Mouse (Mus musculus): Measurements from ENCODE around the gene Npm1. TPM values are rescaled to one million over a fixed set of nuclear protein-coding genes. Genes with fewer than 3 reads are reported as not detected.

Npm1 gene
- total and polyA plus RNA-seq, 3 experiments = 458 to 3,846 (median 2,862) TPM

DNA sequence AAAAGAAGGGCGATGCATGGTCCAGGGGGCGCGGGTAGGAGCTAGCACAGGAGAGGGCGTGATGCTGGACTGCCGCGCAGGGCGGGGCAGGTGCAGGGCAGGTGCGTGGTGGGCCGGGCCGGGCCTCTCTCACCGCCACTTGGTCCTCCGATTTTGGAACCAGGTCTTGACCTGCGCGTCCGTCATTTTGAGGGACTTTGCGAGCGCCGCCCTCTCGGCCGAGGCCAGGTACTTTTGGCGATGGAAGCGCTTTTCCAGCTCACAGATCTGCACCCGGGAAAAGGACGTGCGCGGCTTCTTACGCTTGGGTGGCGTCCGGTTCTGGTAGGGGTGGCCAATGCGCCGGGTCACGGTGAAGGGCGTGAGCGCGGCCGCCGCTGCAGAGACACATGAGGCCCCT, 39.3 kb upstream of the Npm1 start:
- H3K27me3 ChIP-seq (ENCODE audit: insufficient read depth, low read length) = peaks cover 8% of the 10 kb centered on the region; the same call in 1 of the 2 replicates
- TF ChIP-seq POLR2AphosphoS5 (IDR thresholded peaks at IDR 0.05; ENCODE audit: insufficient replicate concordance, low read depth, low read length) (no peak), CTCF (IDR thresholded peaks at IDR 0.05; ENCODE audit: low read depth, low read length) (no peak), GATA2 (IDR thresholded peaks at IDR 0.05; ENCODE audit: borderline replicate concordance, low read depth, low read length) (no peak), TAL1 (conservative IDR thresholded peaks at IDR 0.05; ENCODE audit: low read depth, low read length) (no peak), GATA1 (IDR thresholded peaks at IDR 0.05; ENCODE audit: borderline replicate concordance, low read length) (no peak)

DNA sequence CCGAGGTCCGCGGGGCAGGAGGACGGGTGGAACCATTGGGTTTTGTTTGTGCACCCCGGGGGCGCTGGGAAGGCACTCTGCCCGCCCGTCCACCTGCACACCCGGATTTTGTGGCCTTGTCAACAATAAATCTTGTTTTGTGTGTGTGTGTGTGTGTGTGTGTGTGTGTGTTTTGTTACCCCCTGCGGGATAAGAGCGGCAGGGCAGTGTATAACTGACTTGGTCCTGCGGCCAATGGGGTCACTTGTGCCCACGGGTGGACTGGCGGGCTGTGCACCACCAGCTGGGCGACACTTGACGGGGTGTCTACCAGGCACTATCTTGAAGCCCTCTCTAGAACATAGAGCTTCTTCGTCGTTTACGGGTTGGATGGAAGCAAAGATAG, 38.6 kb upstream of the Npm1 start:
- no peak for TF ChIP-seq POLR2AphosphoS5 (IDR thresholded peaks at IDR 0.05; ENCODE audit: insufficient replicate concordance, low read depth, low read length)
- no peak for TF ChIP-seq TAL1 (conservative IDR thresholded peaks at IDR 0.05; ENCODE audit: low read depth, low read length)
- TF ChIP-seq CTCF (IDR thresholded peaks at IDR 0.05; ENCODE audit: low read depth, low read length) = no peak
- Histone ChIP-seq H3K36me3 (replicated peaks) (no peaks in the 10 kb centered on the region), H3K4me3 (ENCODE audit: low read depth, low read length) (no peak overlapping the region), H3K4me1 (ENCODE audit: insufficient read depth, low read depth, low read length) (no peaks in the 10 kb centered on the region), H3K27me3 (ENCODE audit: insufficient read depth, low read length) (peaks cover 8% of the 10 kb centered on the region; the same call in 1 of the 2 replicates), H3K9me3 (replicated peaks) (peaks cover 51% of the 10 kb centered on the region)
- ATAC-seq (ENCODE audit: extremely low read depth, insufficient number of reproducible peaks, low FRiP score, poor library complexity, severe bottlenecking) (no peak), DNase-seq (ENCODE audit: low spot score) (no peak)

More for the DNA sequence above, 39.3 kb upstream of the Npm1 start:
- peak overlapping the region; percentile 9; the same call in 1 of the 2 replicates for H3K4me3 ChIP-seq (ENCODE audit: low read depth, low read length)
- DNase-seq (ENCODE audit: low spot score) (no peak), ATAC-seq (ENCODE audit: extremely low read depth, insufficient number of reproducible peaks, low FRiP score, poor library complexity, severe bottlenecking) (no peak)
- H3K36me3 ChIP-seq (replicated peaks) = no peaks in the 10 kb centered on the region
- no peaks in the 10 kb centered on the region for H3K4me1 ChIP-seq (ENCODE audit: insufficient read depth, low read depth, low read length)
- peaks cover 49% of the 10 kb centered on the region for H3K9me3 ChIP-seq (replicated peaks)

DNA sequence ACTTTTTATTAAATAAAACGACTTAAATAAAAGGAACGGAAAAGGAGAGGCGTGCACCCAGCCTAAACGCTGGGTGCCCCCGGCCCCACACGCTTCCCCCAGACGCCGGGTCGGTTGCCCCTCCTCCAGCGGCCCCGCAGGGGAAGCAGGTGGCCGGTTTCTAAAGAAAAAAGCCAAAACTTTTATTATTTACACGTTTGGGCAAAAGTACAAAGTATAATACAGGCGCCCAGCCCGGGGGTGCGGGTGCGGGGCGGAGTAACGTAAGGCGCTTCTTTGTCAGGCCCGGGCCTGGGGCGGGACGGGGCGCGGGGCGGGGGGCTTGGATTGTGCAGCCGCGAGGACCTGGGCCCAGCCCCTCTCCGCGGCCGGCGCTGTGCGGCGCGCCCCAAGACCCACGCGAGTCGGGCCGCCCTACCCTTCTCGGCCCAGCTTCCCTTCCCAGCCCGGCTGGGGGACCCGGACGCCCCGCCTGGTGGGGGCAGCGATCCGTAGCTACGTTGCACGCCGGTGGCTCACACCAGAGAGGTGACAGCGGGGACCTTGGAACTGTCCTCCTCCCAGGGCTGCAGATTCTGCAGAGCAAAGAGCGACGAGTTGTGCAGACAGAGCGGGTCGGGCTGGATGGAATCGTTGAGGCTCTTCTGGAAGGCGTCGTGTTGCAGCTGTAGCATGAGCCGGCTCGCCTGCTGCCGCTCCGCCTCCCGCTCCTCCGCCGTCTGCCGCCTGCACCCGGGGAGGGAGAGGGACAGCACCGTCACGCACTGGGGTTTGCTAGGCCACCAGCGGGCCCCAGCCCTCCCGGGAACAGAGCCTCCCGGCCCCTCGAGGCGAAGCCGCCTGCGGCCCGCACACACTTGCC, 38.0 kb upstream of the Npm1 start:
- DNase-seq (ENCODE audit: low spot score) = no peak
- Histone ChIP-seq H3K4me3 (ENCODE audit: low read depth, low read length) (peak overlapping the region; percentile 33; the same call in 1 of the 2 replicates), H3K27me3 (ENCODE audit: insufficient read depth, low read length) (peaks cover 8% of the 10 kb centered on the region; the same call in 1 of the 2 replicates), H3K36me3 (replicated peaks) (no peaks in the 10 kb centered on the region), H3K9me3 (replicated peaks) (peaks cover 51% of the 10 kb centered on the region), H3K4me1 (ENCODE audit: insufficient read depth, low read depth, low read length) (no peaks in the 10 kb centered on the region)
- no peak for ATAC-seq (ENCODE audit: extremely low read depth, insufficient number of reproducible peaks, low FRiP score, poor library complexity, severe bottlenecking)
- TF ChIP-seq CTCF (IDR thresholded peaks at IDR 0.05; ENCODE audit: low read depth, low read length) (no peak), GATA1 (IDR thresholded peaks at IDR 0.05; ENCODE audit: borderline replicate concordance, low read length) (no peak), GATA2 (IDR thresholded peaks at IDR 0.05; ENCODE audit: borderline replicate concordance, low read depth, low read length) (no peak), TAL1 (conservative IDR thresholded peaks at IDR 0.05; ENCODE audit: low read depth, low read length) (no peak), POLR2AphosphoS5 (IDR thresholded peaks at IDR 0.05; ENCODE audit: insufficient replicate concordance, low read depth, low read length) (no peak)

DNA sequence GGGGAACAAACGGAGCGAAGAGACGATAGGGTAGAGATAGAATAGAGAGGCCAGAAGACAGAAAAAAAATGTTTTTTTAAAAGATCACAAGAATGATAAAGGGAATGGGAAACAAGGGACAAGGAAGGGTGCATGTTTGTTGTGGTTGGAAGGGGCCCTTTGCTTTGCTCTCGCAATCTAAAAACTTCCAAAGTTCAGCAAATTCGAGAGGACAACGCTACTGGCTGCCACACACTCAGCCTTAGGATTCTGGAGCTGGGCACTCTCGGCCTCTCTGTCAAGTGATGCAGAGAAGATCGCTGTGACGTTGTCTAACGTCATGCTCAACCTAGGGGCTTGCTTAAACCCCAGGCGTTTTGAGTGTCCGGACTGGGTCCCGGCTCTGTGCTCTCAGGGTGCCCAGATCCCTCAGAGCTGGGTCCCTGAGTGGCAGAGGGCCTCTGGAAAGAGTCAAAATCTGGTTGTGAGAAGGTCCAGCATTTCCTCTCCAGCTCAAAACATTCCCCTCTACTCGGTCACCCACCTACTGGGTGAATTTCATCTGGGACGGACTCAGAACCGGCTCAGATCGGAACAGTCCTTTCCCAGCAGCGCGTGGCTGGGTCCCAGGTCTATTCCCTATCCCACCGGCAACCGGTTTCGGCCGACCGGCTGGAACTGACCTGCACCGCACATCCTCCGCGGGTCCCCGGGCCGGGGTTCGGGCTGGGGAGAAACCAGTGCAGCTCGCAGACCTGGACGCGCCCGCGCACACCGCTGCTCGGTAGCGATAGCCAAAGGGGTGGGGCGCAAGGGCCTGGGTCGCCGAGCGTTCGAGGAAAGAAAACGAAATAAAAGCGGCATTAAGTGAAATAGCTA, 37.1 kb upstream of the Npm1 start:
- DNase-seq (ENCODE audit: low spot score) (no peak), ATAC-seq (ENCODE audit: extremely low read depth, insufficient number of reproducible peaks, low FRiP score, poor library complexity, severe bottlenecking) (no peak)
- Histone ChIP-seq H3K4me1 (ENCODE audit: insufficient read depth, low read depth, low read length) (no peaks in the 10 kb centered on the region), H3K27me3 (ENCODE audit: insufficient read depth, low read length) (peaks cover 8% of the 10 kb centered on the region; the same call in 1 of the 2 replicates), H3K4me3 (ENCODE audit: low read depth, low read length) (no peak overlapping the region), H3K36me3 (replicated peaks) (no peaks in the 10 kb centered on the region), H3K9me3 (replicated peaks) (peaks cover 51% of the 10 kb centered on the region)
- TF ChIP-seq GATA2 (IDR thresholded peaks at IDR 0.05; ENCODE audit: borderline replicate concordance, low read depth, low read length) (no peak), TAL1 (conservative IDR thresholded peaks at IDR 0.05; ENCODE audit: low read depth, low read length) (no peak), POLR2AphosphoS5 (IDR thresholded peaks at IDR 0.05; ENCODE audit: insufficient replicate concordance, low read depth, low read length) (no peak), CTCF (IDR thresholded peaks at IDR 0.05; ENCODE audit: low read depth, low read length) (no peak), GATA1 (IDR thresholded peaks at IDR 0.05; ENCODE audit: borderline replicate concordance, low read length) (no peak)

DNA sequence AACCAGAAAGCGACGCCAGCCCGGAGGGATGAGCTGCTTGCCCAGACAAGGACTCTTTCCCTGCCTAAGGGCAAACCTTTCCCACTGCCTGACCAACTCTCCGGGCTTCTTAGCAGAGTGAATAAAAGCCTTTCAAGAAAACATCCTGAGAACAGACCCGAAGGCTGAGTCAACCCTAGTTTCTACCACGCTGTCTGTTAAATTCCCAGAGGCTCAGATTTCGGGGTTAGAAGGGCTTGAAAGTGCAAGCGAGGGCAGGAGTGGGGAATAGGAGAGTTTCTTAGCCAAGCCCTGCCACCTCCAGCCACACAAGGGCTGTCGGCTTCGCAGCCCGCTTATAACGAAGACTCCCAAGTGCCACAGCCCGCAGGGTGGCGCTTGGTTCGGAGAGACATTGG, 36.1 kb upstream of the Npm1 start:
- peaks cover 47% of the 10 kb centered on the region for H3K9me3 ChIP-seq (replicated peaks)
- DNase-seq (ENCODE audit: low spot score) (no peak), ATAC-seq (ENCODE audit: extremely low read depth, insufficient number of reproducible peaks, low FRiP score, poor library complexity, severe bottlenecking) (no peak)
- no peak for TF ChIP-seq POLR2AphosphoS5 (IDR thresholded peaks at IDR 0.05; ENCODE audit: insufficient replicate concordance, low read depth, low read length)
- TF ChIP-seq GATA1 (IDR thresholded peaks at IDR 0.05; ENCODE audit: borderline replicate concordance, low read length) = no peak
- TF ChIP-seq TAL1 (conservative IDR thresholded peaks at IDR 0.05; ENCODE audit: low read depth, low read length) = no peak
- TF ChIP-seq CTCF (IDR thresholded peaks at IDR 0.05; ENCODE audit: low read depth, low read length) = no peak
- TF ChIP-seq GATA2 (IDR thresholded peaks at IDR 0.05; ENCODE audit: borderline replicate concordance, low read depth, low read length) = no peak
- H3K27me3 ChIP-seq (ENCODE audit: insufficient read depth, low read length) = peaks cover 7% of the 10 kb centered on the region; the same call in 1 of the 2 replicates
- no peak overlapping the region for H3K4me3 ChIP-seq (ENCODE audit: low read depth, low read length)
- H3K36me3 ChIP-seq (replicated peaks) = no peaks in the 10 kb centered on the region
- H3K4me1 ChIP-seq (ENCODE audit: insufficient read depth, low read depth, low read length) = no peaks in the 10 kb centered on the region

All from G1E (cell line).